Mouse (Mus musculus): Measurements from ENCODE around the gene Zbtb7a. TPM values are rescaled to one million over a fixed set of nuclear protein-coding genes. Genes with fewer than 3 reads are reported as not detected.
A peak's percentile ranks its signal among the peaks of the same experiment; 100 is the strongest.
"Not testable (repeated sequence)": the region's sequence is repeated elsewhere in the genome, so short reads cannot be mapped to it uniquely, and the experiment has no call there.

Zbtb7a gene
- polyA plus RNA-seq, 1 experiment = 28.4 TPM

- no peak overlapping the region for H3K4me3 ChIP-seq (ENCODE audit: insufficient read depth, low read depth, low read length)
- peaks cover 30% of the 10 kb centered on the region for H3K4me1 ChIP-seq (ENCODE audit: control insufficient read depth, insufficient read depth, insufficient read length, low read length)
- H3K27ac ChIP-seq (replicated peaks; ENCODE audit: low read depth, low read length) = no peak overlapping the region
Measured at GRCm38 (mm10) chr10:81144667-81145066, 9.6 kb downstream of the Zbtb7a start.

- Histone ChIP-seq H3K27ac (replicated peaks; ENCODE audit: low read depth, low read length) (0 out of 2 replicates have a peak overlapping the region, but pooled peaks have one; percentile 12), H3K4me3 (ENCODE audit: insufficient read depth, low read depth, low read length) (no peak overlapping the region), H3K4me1 (ENCODE audit: control insufficient read depth, insufficient read depth, insufficient read length, low read length) (peaks cover 26% of the 10 kb centered on the region)
Measured at GRCm38 (mm10) chr10:81145307-81145706, 10.3 kb downstream of the Zbtb7a start.

GRCm38 (mm10) chr10:81145778-81146177 is 10.8 kb downstream of the Zbtb7a start:
- Histone ChIP-seq H3K27ac (replicated peaks; ENCODE audit: low read depth, low read length) (peak overlapping the region; percentile 51), H3K4me1 (ENCODE audit: control insufficient read depth, insufficient read depth, insufficient read length, low read length) (peaks cover 24% of the 10 kb centered on the region), H3K4me3 (ENCODE audit: insufficient read depth, low read depth, low read length) (no peak overlapping the region)

- Histone ChIP-seq H3K27ac (replicated peaks; ENCODE audit: low read depth, low read length) (peak overlapping the region; percentile 51; the same call in 1 of the 2 replicates), H3K4me3 (ENCODE audit: insufficient read depth, low read depth, low read length) (no peak overlapping the region), H3K4me1 (ENCODE audit: control insufficient read depth, insufficient read depth, insufficient read length, low read length) (peaks cover 24% of the 10 kb centered on the region)
Measured at GRCm38 (mm10) chr10:81146296-81146695, 11.3 kb downstream of the Zbtb7a start.

GRCm38 (mm10) chr10:81151261-81151660 is 16.2 kb downstream of the Zbtb7a start:
- no peaks in the 10 kb centered on the region for H3K4me1 ChIP-seq (ENCODE audit: control insufficient read depth, insufficient read depth, insufficient read length, low read length)
- H3K4me3 ChIP-seq (ENCODE audit: insufficient read depth, low read depth, low read length) = no peak overlapping the region
- H3K27ac ChIP-seq (replicated peaks; ENCODE audit: low read depth, low read length) = no peak overlapping the region

- no peak overlapping the region for H3K4me3 ChIP-seq (ENCODE audit: insufficient read depth, low read depth, low read length)
- H3K4me1 ChIP-seq (ENCODE audit: control insufficient read depth, insufficient read depth, insufficient read length, low read length) = no peaks in the 10 kb centered on the region
- H3K27ac ChIP-seq (replicated peaks; ENCODE audit: low read depth, low read length) = no peak overlapping the region
Measured at GRCm38 (mm10) chr10:81152609-81153008, 17.6 kb downstream of the Zbtb7a start.

GRCm38 (mm10) chr10:81154313-81154712 is 19.3 kb downstream of the Zbtb7a start:
- no peak overlapping the region for H3K27ac ChIP-seq (replicated peaks; ENCODE audit: low read depth, low read length)
- H3K4me1 ChIP-seq (ENCODE audit: control insufficient read depth, insufficient read depth, insufficient read length, low read length) = no peaks in the 10 kb centered on the region
- H3K4me3 ChIP-seq (ENCODE audit: insufficient read depth, low read depth, low read length) = no peak overlapping the region

GRCm38 (mm10) chr10:81154736-81155135 is 19.7 kb downstream of the Zbtb7a start:
- Histone ChIP-seq H3K4me3 (ENCODE audit: insufficient read depth, low read depth, low read length) (no peak overlapping the region), H3K27ac (replicated peaks; ENCODE audit: low read depth, low read length) (no peak overlapping the region), H3K4me1 (ENCODE audit: control insufficient read depth, insufficient read depth, insufficient read length, low read length) (no peaks in the 10 kb centered on the region)

- Histone ChIP-seq H3K4me1 (ENCODE audit: control insufficient read depth, insufficient read depth, insufficient read length, low read length) (peaks cover 15% of the 10 kb centered on the region), H3K4me3 (ENCODE audit: insufficient read depth, low read depth, low read length) (no peak overlapping the region), H3K27ac (replicated peaks; ENCODE audit: low read depth, low read length) (no peak overlapping the region)
Measured at GRCm38 (mm10) chr10:81161602-81162317, 26.7 kb downstream of the Zbtb7a start.

GRCm38 (mm10) chr10:81162318-81162652 is 27.3 kb downstream of the Zbtb7a start:
- no peak overlapping the region for H3K4me3 ChIP-seq (ENCODE audit: insufficient read depth, low read depth, low read length)
- peaks cover 17% of the 10 kb centered on the region for H3K4me1 ChIP-seq (ENCODE audit: control insufficient read depth, insufficient read depth, insufficient read length, low read length)
- H3K27ac ChIP-seq (replicated peaks; ENCODE audit: low read depth, low read length) = no peak overlapping the region

GRCm38 (mm10) chr10:81165118-81165517 is 30.1 kb downstream of the Zbtb7a start:
- no peak overlapping the region for H3K27ac ChIP-seq (replicated peaks; ENCODE audit: low read depth, low read length)
- H3K4me1 ChIP-seq (ENCODE audit: control insufficient read depth, insufficient read depth, insufficient read length, low read length) = peaks cover 17% of the 10 kb centered on the region
- no peak overlapping the region for H3K4me3 ChIP-seq (ENCODE audit: insufficient read depth, low read depth, low read length)

- Histone ChIP-seq H3K4me1 (ENCODE audit: control insufficient read depth, insufficient read depth, insufficient read length, low read length) (peaks cover 7% of the 10 kb centered on the region), H3K4me3 (ENCODE audit: insufficient read depth, low read depth, low read length) (peak within 1 kb of the TSS; percentile 74), H3K27ac (replicated peaks; ENCODE audit: low read depth, low read length) (peak within 1 kb of the TSS; percentile 59)
Measured at GRCm38 (mm10) chr10:81167200-81168086, 32.4 kb downstream of the Zbtb7a start, which contains the start of gene Pias4. TSS of gene Pias4 (minus strand) at chr10:81167923.

GRCm38 (mm10) chr10:81168087-81168431 is 33.0 kb downstream of the Zbtb7a start:
- peak overlapping the region; percentile 57 for H3K4me3 ChIP-seq (ENCODE audit: insufficient read depth, low read depth, low read length)
- peak overlapping the region; percentile 59 for H3K27ac ChIP-seq (replicated peaks; ENCODE audit: low read depth, low read length)
- peaks cover 6% of the 10 kb centered on the region; the same call in 1 of the 2 replicates for H3K4me1 ChIP-seq (ENCODE audit: control insufficient read depth, insufficient read depth, insufficient read length, low read length)

- H3K4me3 ChIP-seq (ENCODE audit: insufficient read depth, low read depth, low read length) = peak overlapping the region; percentile 57
- peak overlapping the region; percentile 59 for H3K27ac ChIP-seq (replicated peaks; ENCODE audit: low read depth, low read length)
- peaks cover 6% of the 10 kb centered on the region; the same call in 1 of the 2 replicates for H3K4me1 ChIP-seq (ENCODE audit: control insufficient read depth, insufficient read depth, insufficient read length, low read length)
Measured at GRCm38 (mm10) chr10:81168521-81169244, 33.7 kb downstream of the Zbtb7a start.

- H3K4me3 ChIP-seq (ENCODE audit: insufficient read depth, low read depth, low read length) = peak overlapping the region; percentile 33
- not testable (repeated sequence) for H3K4me1 ChIP-seq (ENCODE audit: control insufficient read depth, insufficient read depth, insufficient read length, low read length)
- peak overlapping the region; percentile 38; the same call in 1 of the 2 replicates for H3K27ac ChIP-seq (replicated peaks; ENCODE audit: low read depth, low read length)
Measured at GRCm38 (mm10) chr10:81169411-81169900, 34.4 kb downstream of the Zbtb7a start.
